Mouse (Mus musculus) limb, embryonic 13.5 days (tissue): ENCODE data around the gene Gm20538. TPM values are rescaled to one million over a fixed set of nuclear protein-coding genes. Genes with fewer than 3 reads are reported as not detected.

Experiments
- ATAC-seq: fragments of 200-750 bp; cut with Nextera tagmentation; 2 replicates; pipeline ENCODE4 v1.8.0; 2017; ENCODE audit warnings: low read depth, moderate number of reproducible peaks, moderate TSS enrichment; ENCODE audit not compliant: low FRiP score
- H3K27ac ChIP-seq: fragments of 300-500 bp; sonication (generic); 2 replicates; pipeline ENCODE4 v1.5.1; 2015; ENCODE audit warnings: inconsistent platforms, mild to moderate bottlenecking, moderate library complexity
- H3K27me3 ChIP-seq: fragments of 300-500 bp; sonication (generic); 2 replicates; pipeline ENCODE4 v1.6.1; 2015; ENCODE audit warnings: mild to moderate bottlenecking, inconsistent platforms
- H3K36me3 ChIP-seq: fragments of 300-500 bp; sonication (generic); 2 replicates; pipeline ENCODE4 v1.6.1; 2015; ENCODE audit warnings: inconsistent platforms, mild to moderate bottlenecking, moderate library complexity
- H3K4me1 ChIP-seq: fragments of 300-500 bp; sonication (generic); 2 replicates; pipeline ENCODE4 v1.6.1; 2015; ENCODE audit warnings: inconsistent platforms
- H3K4me2 ChIP-seq: fragments of 300-500 bp; sonication (generic); replicated peaks from 2 replicates; pipeline ENCODE4 v1.6.1; 2015; ENCODE audit warnings: inconsistent platforms, mild to moderate bottlenecking, moderate library complexity
- H3K4me3 ChIP-seq: fragments of 300-500 bp; sonication (generic); 2 replicates; pipeline ENCODE4 v1.5.1; 2015; ENCODE audit warnings: moderate library complexity, mild to moderate bottlenecking, inconsistent platforms
- H3K9ac ChIP-seq: fragments of 300-500 bp; sonication (generic); 2 replicates; pipeline ENCODE4 v1.6.1; 2015; ENCODE audit warnings: mild to moderate bottlenecking, inconsistent platforms
- H3K9me3 ChIP-seq: fragments of 300-500 bp; sonication (generic); 2 replicates; pipeline ENCODE4 v1.6.1; 2016; ENCODE audit warnings: inconsistent platforms
- WGBS: fragments of 180-500 bp; shearing (Covaris S2); methylation state at CpG from one replicate; pipeline ENCODE4 v1.1.7; 2015; 5-methylcytosine and 5-hydroxymethylcytosine counted together
- polyA plus RNA-seq: library from polyadenylated mRNA; unstranded; fragments of >200 nt; fragmentation: Nextera tagmentation; extraction: Ambion mirVana; gene quantifications from 2 replicates; pipeline ENCODE4 v1.2.1, GENCODE M21; 2015

Gene Gm20538
- polyA plus RNA-seq, 1 experiment from 2014 or later: not detected

DNA sequence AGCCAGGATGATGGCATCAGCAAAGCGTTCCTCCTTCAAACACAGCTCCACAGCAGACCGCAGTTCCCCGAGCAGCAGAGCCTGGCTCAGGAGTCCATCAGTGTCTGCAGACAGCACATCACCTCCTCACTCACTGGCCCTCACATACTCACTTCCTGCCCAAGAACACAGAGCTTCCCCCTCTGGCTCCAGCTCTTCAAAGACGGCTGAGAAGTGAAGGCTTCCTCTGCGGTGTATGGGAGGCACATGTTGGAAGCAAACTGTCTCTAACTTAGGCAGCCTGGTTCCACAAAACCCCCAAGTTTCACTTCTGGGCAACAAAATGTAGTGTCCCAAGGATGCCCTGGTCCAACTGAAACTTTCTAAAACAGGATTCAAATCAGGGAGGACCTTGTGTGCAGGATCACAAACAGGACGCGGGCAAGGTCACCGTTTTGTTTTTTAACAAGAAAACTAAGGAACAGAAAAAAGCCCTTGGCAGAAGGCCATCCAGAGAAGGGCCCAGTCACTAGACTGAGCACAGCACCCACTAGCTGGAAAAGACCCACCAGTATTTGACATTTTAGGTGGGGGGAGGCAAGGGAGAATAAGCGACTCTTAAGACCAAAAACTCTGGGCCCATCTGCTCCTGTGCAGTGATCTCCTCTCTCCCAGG is 27.0 kb downstream of the Gm20538 start:
- ATAC-seq: no peak
- Histone ChIP-seq H3K9me3 (no peaks in the 10 kb centered on the region), H3K27me3 (no peaks in the 10 kb centered on the region; the same call in 1 of the 2 replicates), H3K27ac (no peak overlapping the region), H3K4me2 (no peak overlapping the region), H3K4me3 (no peak overlapping the region), H3K4me1 (no peaks in the 10 kb centered on the region), H3K9ac (no peak overlapping the region), H3K36me3 (no peaks in the 10 kb centered on the region)
- WGBS: 73% methylated on average over 9 of the region's 9 CpGs

DNA sequence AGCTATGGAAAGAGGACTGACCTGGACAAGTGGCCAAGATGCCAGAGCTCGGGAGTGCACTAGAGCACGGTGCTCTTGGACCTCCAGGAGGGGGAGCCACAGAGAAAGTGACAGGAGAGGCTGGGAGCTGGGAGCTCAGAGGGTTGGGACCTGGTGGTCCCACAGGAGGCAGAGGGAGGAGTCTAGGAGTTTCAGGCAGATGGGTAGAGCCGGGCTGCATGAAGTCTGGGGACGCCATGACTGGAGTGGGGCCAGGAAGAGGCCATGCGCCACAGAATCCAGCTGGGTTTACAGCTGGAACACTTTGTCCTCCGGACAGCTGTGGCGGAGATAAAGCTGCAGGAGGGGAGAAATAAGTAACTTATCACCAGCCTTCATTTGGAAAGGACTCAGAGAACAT is 33.5 kb downstream of the Gm20538 start:
- 30% methylated on average over 7 of the region's 7 CpGs for WGBS
- no peak overlapping the region for H3K27ac ChIP-seq
- H3K9ac ChIP-seq: no peak overlapping the region
- no peaks in the 10 kb centered on the region for H3K36me3 ChIP-seq
- no peak for ATAC-seq
- no peak overlapping the region for H3K4me3 ChIP-seq
- H3K4me2 ChIP-seq: no peak overlapping the region
- H3K9me3 ChIP-seq: no peaks in the 10 kb centered on the region
- H3K4me1 ChIP-seq: peaks cover 13% of the 10 kb centered on the region; the same call in 1 of the 2 replicates
- peaks cover 54% of the 10 kb centered on the region for H3K27me3 ChIP-seq

DNA sequence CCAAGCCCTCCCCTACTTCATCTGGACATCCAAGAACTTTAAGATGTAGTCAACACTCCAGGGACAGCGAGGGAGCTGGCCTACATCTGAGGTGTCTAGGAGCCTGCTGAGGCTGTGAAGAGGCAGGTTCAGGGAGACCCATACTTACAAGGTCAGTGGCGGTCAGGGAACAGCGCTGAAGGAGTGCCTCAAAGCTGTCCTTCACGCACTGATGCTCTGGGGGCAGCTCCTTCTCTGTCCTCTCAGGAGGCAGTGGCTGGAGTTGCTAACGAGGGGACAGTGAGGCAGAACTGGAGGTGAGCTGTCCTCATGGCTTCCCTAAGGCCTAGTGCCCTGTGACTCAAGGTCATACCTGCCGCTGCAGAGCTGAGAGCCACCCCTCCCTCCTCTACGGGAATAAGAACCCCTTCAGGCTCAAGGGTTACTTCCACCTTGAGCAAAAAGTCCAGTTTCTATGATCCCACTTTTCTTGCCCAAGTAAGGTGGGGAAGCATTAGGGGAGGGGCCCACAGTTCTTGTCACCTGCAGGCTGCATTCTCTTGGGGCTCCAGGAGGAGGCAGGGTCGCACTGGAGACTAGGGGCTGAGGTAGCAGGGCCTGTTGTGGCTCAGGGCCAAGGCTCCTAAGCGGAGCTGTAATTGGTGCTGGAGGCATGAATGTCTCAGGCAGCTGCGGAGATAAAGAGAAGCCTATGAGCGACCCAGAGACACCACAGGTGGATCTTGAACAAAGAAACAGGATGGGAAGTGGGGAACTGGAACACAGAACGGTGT is 34.4 kb downstream of the Gm20538 start:
- no peaks in the 10 kb centered on the region for H3K36me3 ChIP-seq
- no peak for ATAC-seq

DNA sequence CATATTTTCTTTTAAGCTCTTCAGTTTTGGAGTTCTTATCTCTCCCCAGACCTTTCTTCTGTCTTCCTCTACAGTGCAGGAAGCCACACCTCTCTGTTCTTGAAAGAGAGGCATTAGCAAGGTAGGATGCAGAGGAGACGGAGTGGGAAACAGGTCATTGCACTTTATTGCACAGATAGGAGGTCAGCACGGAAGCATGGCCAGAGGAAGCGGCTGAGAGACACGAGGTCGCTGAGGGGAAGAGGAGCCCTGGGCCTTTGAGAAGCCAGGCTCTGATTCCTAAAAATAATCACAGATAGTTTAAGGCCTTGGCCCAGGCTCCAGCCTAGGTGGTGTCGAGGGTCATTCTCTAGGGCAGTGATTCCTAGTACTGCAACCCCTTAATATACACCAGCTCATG is 36.9 kb downstream of the Gm20538 start:
- Histone ChIP-seq H3K36me3 (no peaks in the 10 kb centered on the region), H3K9me3 (no peaks in the 10 kb centered on the region), H3K27ac (no peak overlapping the region), H3K4me3 (no peak overlapping the region), H3K4me1 (peaks cover 30% of the 10 kb centered on the region), H3K4me2 (no peak overlapping the region), H3K27me3 (peaks cover 88% of the 10 kb centered on the region), H3K9ac (no peak overlapping the region)
- no peak for ATAC-seq
- 46% methylated on average over 6 of the region's 6 CpGs for WGBS

More for the DNA sequence above, 34.4 kb downstream of the Gm20538 start:
- Histone ChIP-seq H3K4me3 (no peak overlapping the region), H3K9me3 (no peaks in the 10 kb centered on the region), H3K27ac (no peak overlapping the region), H3K9ac (no peak overlapping the region), H3K4me2 (no peak overlapping the region), H3K27me3 (peaks cover 63% of the 10 kb centered on the region), H3K4me1 (peaks cover 15% of the 10 kb centered on the region; the same call in 1 of the 2 replicates)
- 54% methylated on average over 12 of the region's 12 CpGs for WGBS

DNA sequence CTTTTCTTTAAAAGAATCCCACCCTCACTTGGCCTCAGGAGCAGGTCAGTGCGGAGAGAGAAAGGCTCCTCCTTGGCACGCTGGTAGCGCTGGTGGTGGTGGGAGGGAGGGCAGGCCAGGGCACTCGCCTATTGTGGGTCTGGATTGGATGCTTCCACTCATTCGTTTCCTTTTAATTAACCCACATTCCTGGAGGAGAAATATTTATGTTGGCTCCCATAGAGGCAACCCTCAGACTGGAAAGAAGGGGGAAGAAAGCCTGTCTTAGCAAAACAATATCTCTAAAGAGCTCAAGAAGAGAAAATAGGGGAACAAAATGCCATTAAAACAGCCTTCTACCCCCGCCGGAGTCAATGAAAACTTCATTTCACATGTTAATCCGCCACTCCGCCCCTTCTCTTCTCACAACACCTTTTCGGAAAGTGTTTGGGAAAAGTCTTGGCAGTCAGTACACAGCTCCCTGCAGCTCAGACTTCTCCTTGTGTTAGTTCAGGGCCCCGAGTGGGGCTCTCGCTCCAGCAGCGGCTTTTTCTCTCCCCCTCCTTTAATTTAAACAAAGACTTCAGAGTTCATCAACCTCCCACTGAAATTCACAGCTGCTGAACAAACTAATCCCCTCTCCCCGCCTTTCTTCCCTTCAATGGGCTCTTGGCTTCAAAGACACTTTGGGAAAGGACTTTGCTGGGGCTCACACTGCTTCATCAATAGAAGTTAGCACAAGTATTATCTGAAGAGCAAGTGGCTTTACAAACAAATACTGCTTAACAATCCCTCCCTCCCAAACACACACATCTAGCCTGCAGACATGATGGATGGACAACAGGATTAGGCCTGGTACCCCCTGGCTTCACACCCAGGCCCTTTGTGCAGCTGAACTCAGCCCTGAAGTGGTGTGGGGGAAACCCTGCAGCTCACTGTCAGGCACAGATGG is 37.8 kb downstream of the Gm20538 start:
- Histone ChIP-seq H3K9ac (no peak overlapping the region), H3K36me3 (no peaks in the 10 kb centered on the region), H3K27ac (no peak overlapping the region), H3K4me2 (peak overlapping the region; percentile 27), H3K4me3 (no peak overlapping the region), H3K9me3 (no peaks in the 10 kb centered on the region), H3K4me1 (peaks cover 34% of the 10 kb centered on the region), H3K27me3 (peaks cover 94% of the 10 kb centered on the region)
- WGBS: 11% methylated on average over 14 of the region's 14 CpGs
- no peak for ATAC-seq

DNA sequence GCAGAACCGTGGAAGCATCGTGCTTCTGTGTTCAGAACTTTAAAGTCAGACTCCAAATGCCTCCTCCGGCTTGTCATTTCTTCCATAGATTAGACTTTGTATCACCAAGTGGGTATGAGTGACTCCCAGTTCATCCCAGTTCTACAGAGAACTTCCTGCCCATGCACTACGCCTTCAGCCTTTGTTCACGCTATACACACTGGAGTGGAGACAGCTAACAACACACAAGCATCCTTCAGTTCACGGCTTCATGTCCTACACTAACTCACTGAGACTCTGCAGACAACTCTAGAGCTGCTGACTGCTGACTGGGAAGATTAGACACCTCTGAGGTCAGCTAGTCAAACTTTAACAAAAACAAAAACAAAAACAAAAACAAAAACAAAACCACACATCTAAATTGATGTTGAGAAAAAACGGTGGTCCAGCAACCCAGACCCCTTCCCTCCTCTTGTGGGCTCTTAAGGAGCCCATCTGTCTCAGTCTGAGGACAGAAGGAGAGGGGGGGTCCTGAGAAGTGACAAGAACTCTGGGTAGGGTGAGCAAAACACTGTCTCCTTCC is 38.6 kb downstream of the Gm20538 start:
- peaks cover 32% of the 10 kb centered on the region for H3K4me1 ChIP-seq
- WGBS: 26% methylated on average over 7 of the region's 7 CpGs

DNA sequence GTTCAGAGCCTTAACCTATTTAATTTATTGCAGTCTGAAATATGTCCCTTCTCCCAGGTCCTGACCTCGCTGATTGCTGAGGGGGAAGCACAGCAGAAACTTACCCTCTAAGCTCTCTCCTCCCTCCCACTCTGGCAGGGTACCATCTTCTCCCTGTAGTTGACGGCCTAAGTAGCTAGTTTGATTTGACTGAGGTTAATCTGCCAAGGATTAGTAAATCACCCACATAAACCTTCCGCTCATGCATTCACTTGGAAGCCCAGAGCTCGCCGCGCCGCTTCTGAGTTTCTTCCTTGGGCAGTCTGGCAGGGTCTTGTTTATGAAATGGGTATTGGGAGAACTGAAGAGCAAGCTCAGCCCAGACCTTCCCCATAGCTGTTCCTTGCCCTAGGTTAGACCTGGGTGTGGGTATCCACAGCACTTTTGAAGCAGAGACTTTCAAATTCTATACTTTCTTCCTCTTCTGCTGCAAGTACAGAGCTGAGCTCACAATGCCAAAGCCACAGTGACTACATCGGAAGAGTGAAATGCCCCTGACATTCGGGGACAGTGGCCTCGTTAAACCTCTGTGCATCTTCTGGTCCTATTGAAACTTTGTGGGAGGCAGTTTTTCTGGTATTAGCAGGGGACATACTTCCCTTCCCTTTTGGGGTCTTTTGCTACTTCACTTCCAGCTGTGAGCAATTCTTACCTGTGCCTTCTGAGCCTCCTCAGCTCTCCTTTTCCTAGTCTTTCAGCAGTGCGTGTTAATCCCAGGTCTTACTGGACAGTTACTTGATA is 39.4 kb downstream of the Gm20538 start:
- 13% methylated on average over 11 of the region's 11 CpGs for WGBS
- Histone ChIP-seq H3K36me3 (no peaks in the 10 kb centered on the region), H3K4me1 (peaks cover 31% of the 10 kb centered on the region), H3K9me3 (no peaks in the 10 kb centered on the region), H3K27me3 (peaks cover 98% of the 10 kb centered on the region), H3K4me3 (no peak overlapping the region), H3K4me2 (no peak overlapping the region), H3K9ac (no peak overlapping the region), H3K27ac (no peak overlapping the region)
- ATAC-seq: no peak

More for the DNA sequence above, 38.6 kb downstream of the Gm20538 start:
- Histone ChIP-seq H3K27me3 (peaks cover 97% of the 10 kb centered on the region), H3K9ac (no peak overlapping the region), H3K36me3 (no peaks in the 10 kb centered on the region), H3K4me2 (peak overlapping the region; percentile 27; the same call in 1 of the 2 replicates), H3K9me3 (no peaks in the 10 kb centered on the region), H3K27ac (no peak overlapping the region), H3K4me3 (no peak overlapping the region)
- no peak for ATAC-seq

DNA sequence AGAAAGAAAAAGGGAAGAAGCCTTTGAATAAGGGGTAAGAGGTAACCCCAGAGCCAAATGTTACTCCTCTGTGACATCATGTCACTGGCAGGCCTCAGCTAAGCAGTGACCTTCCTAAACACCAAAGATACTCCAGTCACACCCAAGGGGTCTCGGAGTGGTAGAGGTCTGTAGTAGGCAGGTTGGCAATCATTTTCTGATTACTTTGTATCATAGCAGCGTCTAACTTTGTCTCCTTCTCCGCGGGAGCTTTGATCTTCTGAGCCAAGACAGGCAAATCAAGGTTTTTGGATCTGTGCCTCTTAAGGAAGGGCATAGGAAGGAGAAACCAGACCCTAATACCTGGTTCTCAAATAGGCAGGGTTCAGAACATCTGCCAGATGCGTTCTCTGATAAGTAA is 40.0 kb downstream of the Gm20538 start:
- Histone ChIP-seq H3K9me3 (no peaks in the 10 kb centered on the region), H3K36me3 (no peaks in the 10 kb centered on the region), H3K4me1 (peaks cover 31% of the 10 kb centered on the region), H3K9ac (no peak overlapping the region), H3K4me3 (no peak overlapping the region; the same call in 1 of the 2 replicates), H3K27me3 (peaks cover 98% of the 10 kb centered on the region), H3K4me2 (no peak overlapping the region), H3K27ac (no peak overlapping the region)
- WGBS: 31% methylated on average over 5 of the region's 5 CpGs
- ATAC-seq: no peak

DNA sequence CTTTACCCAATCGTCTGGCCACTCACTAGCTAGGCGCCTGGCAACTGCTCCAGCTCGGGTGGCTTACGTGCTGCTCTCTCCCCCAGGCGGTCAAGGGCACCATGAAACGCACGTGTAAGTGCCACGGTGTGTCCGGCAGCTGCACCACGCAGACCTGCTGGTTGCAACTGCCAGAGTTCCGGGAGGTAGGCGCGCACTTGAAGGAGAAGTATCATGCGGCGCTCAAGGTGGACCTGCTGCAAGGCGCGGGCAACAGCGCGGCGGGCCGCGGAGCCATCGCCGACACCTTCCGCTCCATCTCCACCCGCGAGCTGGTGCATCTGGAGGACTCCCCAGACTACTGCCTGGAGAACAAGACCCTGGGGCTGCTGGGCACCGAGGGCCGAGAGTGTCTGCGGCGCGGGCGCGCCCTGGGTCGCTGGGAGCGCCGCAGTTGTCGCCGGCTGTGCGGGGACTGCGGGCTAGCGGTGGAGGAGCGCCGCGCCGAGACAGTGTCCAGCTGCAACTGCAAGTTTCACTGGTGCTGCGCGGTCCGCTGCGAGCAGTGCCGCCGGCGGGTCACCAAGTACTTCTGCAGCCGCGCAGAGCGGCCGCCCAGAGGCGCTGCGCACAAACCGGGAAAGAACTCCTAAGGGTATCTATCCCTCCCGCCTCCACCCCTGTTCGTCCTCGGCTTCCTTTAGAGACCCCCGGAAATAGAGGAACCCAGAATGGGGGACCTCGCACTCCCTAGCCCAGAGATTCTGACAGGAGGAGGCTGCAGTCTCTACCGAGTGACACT is 41.0 kb downstream of the Gm20538 start:
- under 1% methylated on average over 65 of the region's 66 CpGs for whole genome bisulfite sequencing
- Histone ChIP-seq H3K4me2 (peak overlapping the region; percentile 87), H3K9me3 (no peaks in the 10 kb centered on the region), H3K4me1 (peaks cover 31% of the 10 kb centered on the region), H3K27me3 (peaks cover 98% of the 10 kb centered on the region), H3K27ac (no peak overlapping the region), H3K9ac (peak overlapping the region; percentile 59), H3K4me3 (peak overlapping the region; percentile 49), H3K36me3 (no peaks in the 10 kb centered on the region)
- peak; percentile 15; the same call in 1 of the 2 replicates for ATAC-seq

DNA sequence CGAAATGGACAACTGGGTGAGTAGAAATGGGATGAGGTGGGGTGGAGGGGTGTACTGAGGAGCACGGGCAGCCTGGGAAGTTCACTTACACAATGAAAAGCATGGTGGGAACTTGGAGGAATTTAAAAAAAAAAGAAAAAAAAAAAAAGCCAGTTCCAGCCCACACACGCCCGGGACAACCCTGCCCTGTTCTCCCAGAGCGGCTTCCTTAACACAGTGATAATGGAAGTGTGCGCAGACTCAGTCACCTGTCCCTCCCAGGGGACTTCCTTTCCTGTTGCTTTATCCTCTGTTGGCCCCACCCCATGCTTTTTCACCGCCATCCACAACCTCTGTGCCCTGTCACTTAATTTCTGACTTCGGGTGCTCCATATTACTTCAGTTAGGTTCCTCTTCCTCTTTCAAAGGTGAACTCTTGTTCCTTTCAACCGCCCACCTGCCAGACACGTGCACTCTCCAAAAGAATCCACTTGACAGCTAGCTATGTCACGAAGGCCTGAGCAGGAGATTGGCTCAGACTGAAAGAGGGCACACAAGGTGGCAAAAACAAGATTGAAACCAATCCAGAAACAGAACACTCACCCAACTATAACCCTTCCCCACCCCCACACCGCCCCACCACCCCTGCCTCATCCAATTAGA is 42.0 kb downstream of the Gm20538 start:
- peak overlapping the region; percentile 87 for H3K4me2 ChIP-seq
- 4% methylated on average over 12 of the region's 12 CpGs for WGBS

More for the DNA sequence above, 42.0 kb downstream of the Gm20538 start:
- H3K9me3 ChIP-seq: no peaks in the 10 kb centered on the region
- H3K27me3 ChIP-seq: peaks cover 95% of the 10 kb centered on the region
- H3K9ac ChIP-seq: no peak overlapping the region
- no peak for ATAC-seq
- peaks cover 31% of the 10 kb centered on the region for H3K4me1 ChIP-seq
- H3K36me3 ChIP-seq: no peaks in the 10 kb centered on the region
- no peak overlapping the region for H3K27ac ChIP-seq
- H3K4me3 ChIP-seq: peak overlapping the region; percentile 49
